Mouse (Mus musculus) olfactory bulb, adult 2 months (tissue): ENCODE data around the gene Ramac.

ENCODE experiments used
- CTCF ChIP-seq: fragments of 200-500 bp; IDR thresholded peaks from 2 replicates; pipeline ENCODE4 v1.5.1; 2012; ENCODE audit warnings: low read depth, mild to moderate bottlenecking, low read length, moderate library complexity; ENCODE audit not compliant: insufficient read depth
- POLR2A ChIP-seq: fragments of 200-500 bp; IDR thresholded peaks from 2 replicates; pipeline ENCODE4 v1.6.1; 2012; ENCODE audit warnings: mild to moderate bottlenecking, low read depth, low read length, moderate library complexity; ENCODE audit not compliant: insufficient read depth

GRCm38 (mm10) chr7:81744145-81744544 is 18.6 kb upstream of the Ramac start:
- TF ChIP-seq POLR2A (no peak), CTCF (no peak)
